Mouse (Mus musculus) stomach, embryonic 15.5 days (tissue): ENCODE results near the gene Hpca. TPM values are rescaled to one million over a fixed set of nuclear protein-coding genes. Genes with fewer than 3 reads are reported as not detected.

Source experiments
- ATAC-seq: fragments of 200-750 bp; cut with Nextera tagmentation; 2 replicates; pipeline ENCODE4 v1.8.0; 2017; ENCODE audit warnings: low read depth, moderate number of reproducible peaks, moderate TSS enrichment; ENCODE audit not compliant: insufficient read depth, low FRiP score
- H3K27ac ChIP-seq: fragments of 300-500 bp; sonication (generic); 2 replicates; pipeline ENCODE4 v1.5.1; 2015; ENCODE audit warnings: mild to moderate bottlenecking, inconsistent platforms
- H3K27me3 ChIP-seq: fragments of 300-500 bp; sonication (generic); replicated peaks from 2 replicates; pipeline ENCODE4 v1.6.1; 2015; ENCODE audit warnings: inconsistent platforms
- H3K36me3 ChIP-seq: fragments of 300-500 bp; sonication (generic); 2 replicates; pipeline ENCODE4 v1.6.1; 2015; ENCODE audit warnings: inconsistent platforms
- H3K4me1 ChIP-seq: fragments of 300-500 bp; sonication (generic); 2 replicates; pipeline ENCODE4 v1.6.1; 2015; ENCODE audit warnings: inconsistent platforms
- H3K4me2 ChIP-seq: fragments of 300-500 bp; sonication (generic); 2 replicates; pipeline ENCODE4 v1.6.1; 2015; ENCODE audit warnings: mild to moderate bottlenecking, inconsistent platforms
- H3K4me3 ChIP-seq: fragments of 300-500 bp; sonication (generic); replicated peaks from 2 replicates; pipeline ENCODE4 v1.5.1; 2015; ENCODE audit warnings: inconsistent platforms
- H3K9ac ChIP-seq: fragments of 300-500 bp; sonication (generic); 2 replicates; pipeline ENCODE4 v1.6.1; 2015; ENCODE audit warnings: inconsistent platforms
- H3K9me3 ChIP-seq: fragments of 300-500 bp; sonication (generic); 2 replicates; pipeline ENCODE4 v1.6.1; 2016; ENCODE audit warnings: inconsistent platforms
- WGBS: fragments of 180-500 bp; shearing (Covaris S2); methylation state at CpG from one replicate; pipeline ENCODE4 v1.1.7; 2015; 5-methylcytosine and 5-hydroxymethylcytosine counted together
- polyA plus RNA-seq: library from polyadenylated mRNA; unstranded; fragments of >200 nt; fragmentation: Nextera tagmentation; extraction: Ambion mirVana; gene quantifications from 2 replicates; pipeline ENCODE4 v1.2.1, GENCODE M21; 2015

Hpca gene
- polyA plus RNA-seq, 1 experiment from 2014 or later, result 2.4 TPM

- H3K27ac ChIP-seq, result no peak overlapping the region
- WGBS, result 69% methylated on average over 14 of the region's 14 CpGs
- no peaks in the 10 kb centered on the region for H3K9me3 ChIP-seq
- H3K4me1 ChIP-seq, result 0 out of 2 replicates have a peak, but pooled peaks cover 12% of the 10 kb centered on the region
- no peak overlapping the region for H3K4me2 ChIP-seq
- no peaks in the 10 kb centered on the region for H3K36me3 ChIP-seq
- H3K4me3 ChIP-seq, result no peak overlapping the region
- ATAC-seq, result peak; percentile 41; the same call in 1 of the 2 replicates
- peaks cover 3% of the 10 kb centered on the region; the same call in 1 of the 2 replicates for H3K27me3 ChIP-seq
- no peak overlapping the region for H3K9ac ChIP-seq
These were observed 19.6 kb downstream of the Hpca start for GRCm38 (mm10) chr4:129102133-129102829.

GRCm38 (mm10) chr4:129097006-129097405, 24.8 kb downstream of the Hpca start:
- ATAC-seq, result no peak

GRCm38 (mm10) chr4:129095276-129095675, 26.6 kb downstream of the Hpca start:
- H3K4me3 ChIP-seq, result no peak overlapping the region
- H3K4me1 ChIP-seq, result no peaks in the 10 kb centered on the region
- no peak for ATAC-seq
- 25% methylated on average over 15 of the region's 15 CpGs for WGBS
- no peak overlapping the region for H3K27ac ChIP-seq
- no peak overlapping the region for H3K9ac ChIP-seq
- 0 out of 2 replicates have a peak overlapping the region, but pooled peaks have one; percentile 19 for H3K4me2 ChIP-seq
- H3K9me3 ChIP-seq, result no peaks in the 10 kb centered on the region
- H3K36me3 ChIP-seq, result no peaks in the 10 kb centered on the region
- H3K27me3 ChIP-seq, result no peaks in the 10 kb centered on the region

More at GRCm38 (mm10) chr4:129097006-129097405, 24.8 kb downstream of the Hpca start:
- no peak overlapping the region for H3K4me3 ChIP-seq
- H3K27ac ChIP-seq, result no peak overlapping the region
- H3K27me3 ChIP-seq, result no peaks in the 10 kb centered on the region
- no peaks in the 10 kb centered on the region for H3K36me3 ChIP-seq
- H3K9me3 ChIP-seq, result no peaks in the 10 kb centered on the region
- no peak overlapping the region for H3K9ac ChIP-seq
- 76% methylated on average over 7 of the region's 7 CpGs for WGBS
- no peak overlapping the region for H3K4me2 ChIP-seq
- no peaks in the 10 kb centered on the region for H3K4me1 ChIP-seq

- H3K4me2 ChIP-seq, result no peak overlapping the region
- H3K27ac ChIP-seq, result no peak overlapping the region
- no peaks in the 10 kb centered on the region for H3K27me3 ChIP-seq
- no peaks in the 10 kb centered on the region for H3K4me1 ChIP-seq
- peaks cover 5% of the 10 kb centered on the region; the same call in 1 of the 2 replicates for H3K36me3 ChIP-seq
- no peaks in the 10 kb centered on the region for H3K9me3 ChIP-seq
- H3K4me3 ChIP-seq, result no peak overlapping the region
- 45% methylated on average over 5 of the region's 5 CpGs for WGBS
- no peak overlapping the region for H3K9ac ChIP-seq
- no peak for ATAC-seq
These were observed 34.0 kb downstream of the Hpca start for GRCm38 (mm10) chr4:129087850-129088249.

GRCm38 (mm10) chr4:129086078-129086477, 35.8 kb downstream of the Hpca start:
- Histone ChIP-seq H3K4me1 (no peaks in the 10 kb centered on the region), H3K9me3 (no peaks in the 10 kb centered on the region), H3K4me2 (no peak overlapping the region), H3K4me3 (no peak overlapping the region), H3K27ac (no peak overlapping the region), H3K36me3 (peaks cover 5% of the 10 kb centered on the region; the same call in 1 of the 2 replicates), H3K9ac (no peak overlapping the region), H3K27me3 (no peaks in the 10 kb centered on the region)
- WGBS, result 32% methylated on average over 8 of the region's 8 CpGs
- no peak for ATAC-seq

- H3K4me3 ChIP-seq, result no peak overlapping the region
- H3K36me3 ChIP-seq, result peaks cover 9% of the 10 kb centered on the region; the same call in 1 of the 2 replicates
- H3K4me2 ChIP-seq, result no peak overlapping the region
- ATAC-seq, result no peak
- no peaks in the 10 kb centered on the region for H3K4me1 ChIP-seq
- H3K27me3 ChIP-seq, result no peaks in the 10 kb centered on the region
- 89% methylated on average over 9 of the region's 9 CpGs for WGBS
- no peak overlapping the region for H3K27ac ChIP-seq
- no peak overlapping the region for H3K9ac ChIP-seq
- H3K9me3 ChIP-seq, result no peaks in the 10 kb centered on the region
These were observed 36.9 kb downstream of the Hpca start for GRCm38 (mm10) chr4:129084896-129085295.

- Histone ChIP-seq H3K4me3 (no peak overlapping the region), H3K36me3 (peaks cover 26% of the 10 kb centered on the region), H3K4me2 (peak overlapping the region; percentile 20; the same call in 1 of the 2 replicates), H3K9me3 (no peaks in the 10 kb centered on the region), H3K9ac (no peak overlapping the region), H3K27ac (peak overlapping the region; percentile 62; the same call in 1 of the 2 replicates), H3K4me1 (no peaks in the 10 kb centered on the region), H3K27me3 (no peaks in the 10 kb centered on the region)
- ATAC-seq, result peak; percentile 85
- 41% methylated on average over 10 of the region's 10 CpGs for WGBS
These were observed 39.3 kb downstream of the Hpca start for GRCm38 (mm10) chr4:129082379-129083115.

GRCm38 (mm10) chr4:129081939-129082338, 39.9 kb downstream of the Hpca start:
- no peak for ATAC-seq
- Histone ChIP-seq H3K27ac (peak overlapping the region; percentile 62; the same call in 1 of the 2 replicates), H3K27me3 (no peaks in the 10 kb centered on the region), H3K9me3 (no peaks in the 10 kb centered on the region), H3K9ac (no peak overlapping the region), H3K4me2 (no peak overlapping the region), H3K4me1 (no peaks in the 10 kb centered on the region), H3K4me3 (no peak overlapping the region), H3K36me3 (peaks cover 27% of the 10 kb centered on the region)
- 61% methylated on average over 3 of the region's 3 CpGs for WGBS

GRCm38 (mm10) chr4:129081512-129081911, 40.3 kb downstream of the Hpca start:
- no peak for ATAC-seq
- Histone ChIP-seq H3K27ac (0 out of 2 replicates have a peak overlapping the region, but pooled peaks have one; percentile 62), H3K27me3 (no peaks in the 10 kb centered on the region), H3K9ac (no peak overlapping the region), H3K4me1 (no peaks in the 10 kb centered on the region), H3K4me2 (no peak overlapping the region), H3K36me3 (peaks cover 31% of the 10 kb centered on the region), H3K4me3 (no peak overlapping the region), H3K9me3 (no peaks in the 10 kb centered on the region)
- 76% methylated on average over 6 of the region's 6 CpGs for WGBS

- H3K9ac ChIP-seq, result no peak overlapping the region
- 78% methylated on average over 7 of the region's 7 CpGs for WGBS
- H3K4me1 ChIP-seq, result no peaks in the 10 kb centered on the region
- no peak overlapping the region for H3K4me3 ChIP-seq
- no peak overlapping the region for H3K27ac ChIP-seq
- no peaks in the 10 kb centered on the region for H3K9me3 ChIP-seq
- peaks cover 33% of the 10 kb centered on the region for H3K36me3 ChIP-seq
- no peak for ATAC-seq
- no peaks in the 10 kb centered on the region for H3K27me3 ChIP-seq
- H3K4me2 ChIP-seq, result no peak overlapping the region
These were observed 40.8 kb downstream of the Hpca start for GRCm38 (mm10) chr4:129081041-129081440.

- Histone ChIP-seq H3K4me3 (no peak overlapping the region), H3K27ac (no peak overlapping the region), H3K4me1 (no peaks in the 10 kb centered on the region), H3K4me2 (no peak overlapping the region), H3K9me3 (no peaks in the 10 kb centered on the region), H3K9ac (no peak overlapping the region), H3K27me3 (no peaks in the 10 kb centered on the region), H3K36me3 (peaks cover 33% of the 10 kb centered on the region)
- WGBS, result 94% methylated on average over 9 of the region's 9 CpGs
- no peak for ATAC-seq
These were observed 42.7 kb downstream of the Hpca start for GRCm38 (mm10) chr4:129079126-129079525.

- no peak overlapping the region for H3K4me2 ChIP-seq
- 89% methylated on average over 4 of the region's 4 CpGs for WGBS
- no peak overlapping the region for H3K4me3 ChIP-seq
- no peak overlapping the region for H3K9ac ChIP-seq
- no peaks in the 10 kb centered on the region for H3K4me1 ChIP-seq
- no peaks in the 10 kb centered on the region for H3K9me3 ChIP-seq
- no peak for ATAC-seq
- peaks cover 4% of the 10 kb centered on the region; the same call in 1 of the 2 replicates for H3K36me3 ChIP-seq
- H3K27ac ChIP-seq, result no peak overlapping the region
- H3K27me3 ChIP-seq, result no peaks in the 10 kb centered on the region
These were observed 53.0 kb downstream of the Hpca start for GRCm38 (mm10) chr4:129068848-129069247.
